Mouse (Mus musculus) cerebellum, adult 9-10 months (tissue): Measurements from ENCODE around the gene Magi2.
"Not testable (repeated sequence)": the region's sequence is repeated elsewhere in the genome, so short reads cannot be mapped to it uniquely, and the experiment has no call there.

ENCODE experiments used
- DNase-seq: peaks from one replicate; pipeline ENCODE4 v3.0.0; 2022

Gene Magi2

GRCm38 (mm10) chr5:19226866-19227243 lies at the start of gene Magi2:
TSS of gene Magi2 (plus strand) at chr5:19227036.
- no peak for DNase-seq

- DNase-seq, result no peak
Measured at GRCm38 (mm10) chr5:19178594-19178993, 48.2 kb upstream of the Magi2 start.

GRCm38 (mm10) chr5:19186175-19186574 lies 40.7 kb upstream of the Magi2 start:
- DNase-seq, result no peak

GRCm38 (mm10) chr5:19211665-19212064 lies 15.2 kb upstream of the Magi2 start:
- no peak for DNase-seq

GRCm38 (mm10) chr5:19226144-19226865 lies 531 bp upstream of the Magi2 start:
- DNase-seq, result peak; percentile 90

- DNase-seq, result peak; percentile 68
Measured at GRCm38 (mm10) chr5:19227281-19227680, 445 bp downstream of the Magi2 start.

- peak; percentile 82 for DNase-seq
Measured at GRCm38 (mm10) chr5:19227791-19228331, 1.0 kb downstream of the Magi2 start.

- no peak for DNase-seq
Measured at GRCm38 (mm10) chr5:19241797-19242196, 15.0 kb downstream of the Magi2 start.

- no peak for DNase-seq
Measured at GRCm38 (mm10) chr5:19246426-19246825, 19.6 kb downstream of the Magi2 start.

GRCm38 (mm10) chr5:19247266-19247665 lies 20.4 kb downstream of the Magi2 start:
- no peak for DNase-seq

- peak; percentile 87 for DNase-seq
Measured at GRCm38 (mm10) chr5:19262816-19263215, 36.0 kb downstream of the Magi2 start.

- DNase-seq, result no peak
Measured at GRCm38 (mm10) chr5:19264627-19265026, 37.8 kb downstream of the Magi2 start.

GRCm38 (mm10) chr5:19292581-19292980 lies 65.7 kb downstream of the Magi2 start:
- no peak for DNase-seq

GRCm38 (mm10) chr5:19306656-19307055 lies 79.8 kb downstream of the Magi2 start:
- DNase-seq, result peak; percentile 39

GRCm38 (mm10) chr5:19309870-19310269 lies 83.0 kb downstream of the Magi2 start:
- no peak for DNase-seq

- DNase-seq, result no peak
Measured at GRCm38 (mm10) chr5:19322532-19322931, 95.7 kb downstream of the Magi2 start.

- DNase-seq, result no peak
Measured at GRCm38 (mm10) chr5:19337561-19337960, 110.7 kb downstream of the Magi2 start.

GRCm38 (mm10) chr5:19368175-19368574 lies 141.3 kb downstream of the Magi2 start:
- no peak for DNase-seq

- DNase-seq, result peak; percentile 90
Measured at GRCm38 (mm10) chr5:19395876-19396275, 169.0 kb downstream of the Magi2 start.

GRCm38 (mm10) chr5:19400299-19400698 lies 173.5 kb downstream of the Magi2 start:
- no peak for DNase-seq

- peak; percentile 55 for DNase-seq
Measured at GRCm38 (mm10) chr5:19400738-19401408, 174.0 kb downstream of the Magi2 start.

- not testable (repeated sequence) for DNase-seq
Measured at GRCm38 (mm10) chr5:19404268-19404667, 177.4 kb downstream of the Magi2 start.

- DNase-seq, result no peak
Measured at GRCm38 (mm10) chr5:19414556-19414955, 187.7 kb downstream of the Magi2 start.

- DNase-seq, result peak; percentile 72
Measured at GRCm38 (mm10) chr5:19429290-19429689, 202.5 kb downstream of the Magi2 start.
